Mouse (Mus musculus): ENCODE measurements at regions not wholly inside any gene's neighbourhood (a gene's known extent, or its start where the extent isn't known, plus 50 kb on each side); places are given as distances from the start of the nearest gene placed in this dataset.

DNA sequence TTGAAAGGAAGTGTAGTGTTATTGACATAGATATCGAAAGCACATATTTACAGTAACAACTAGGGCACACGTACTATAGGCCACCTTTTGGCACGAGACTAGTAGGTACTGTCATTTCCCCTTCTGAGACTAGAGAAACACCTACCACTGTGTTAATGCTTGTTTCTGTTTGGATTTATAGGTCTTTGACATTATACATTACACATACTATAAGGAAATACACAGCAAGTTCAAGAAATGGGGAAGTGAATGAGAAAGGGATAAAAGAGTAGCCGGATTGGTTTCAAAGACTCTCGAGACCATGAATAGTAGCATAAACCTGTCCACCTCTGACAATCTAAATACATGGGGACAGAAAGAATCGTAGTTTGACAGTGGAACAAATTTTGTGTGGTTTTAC, 900.3 kb upstream of the Pot1a start:
- H3K4me3 ChIP-seq (replicated peaks; ENCODE audit: low read depth, low read length): no peak overlapping the region
- DNase-seq (no peak), ATAC-seq (ENCODE audit: low FRiP score, low TSS enrichment) (no peak)
- no peaks in the 10 kb centered on the region for H3K27me3 ChIP-seq (ENCODE audit: control insufficient read depth, insufficient read depth, low read length)
- H3K36me3 ChIP-seq (ENCODE audit: control insufficient read depth, insufficient read depth, low read length): no peaks in the 10 kb centered on the region
- no peaks in the 10 kb centered on the region for H3K9me3 ChIP-seq (ENCODE audit: control insufficient read depth, low read length)
- 89% methylated on average over 6 of the region's 6 CpGs for WGBS
- H3K27ac ChIP-seq (replicated peaks; ENCODE audit: low read depth, low read length): no peak overlapping the region
- H3K4me2 ChIP-seq (ENCODE audit: low read length): no peak overlapping the region
- H3K9ac ChIP-seq (replicated peaks; ENCODE audit: low read length): no peak overlapping the region
- 0 out of 2 replicates have a peak, but pooled peaks cover 6% of the 10 kb centered on the region for H3K4me1 ChIP-seq (ENCODE audit: control insufficient read depth, insufficient read depth, low read length)

DNA sequence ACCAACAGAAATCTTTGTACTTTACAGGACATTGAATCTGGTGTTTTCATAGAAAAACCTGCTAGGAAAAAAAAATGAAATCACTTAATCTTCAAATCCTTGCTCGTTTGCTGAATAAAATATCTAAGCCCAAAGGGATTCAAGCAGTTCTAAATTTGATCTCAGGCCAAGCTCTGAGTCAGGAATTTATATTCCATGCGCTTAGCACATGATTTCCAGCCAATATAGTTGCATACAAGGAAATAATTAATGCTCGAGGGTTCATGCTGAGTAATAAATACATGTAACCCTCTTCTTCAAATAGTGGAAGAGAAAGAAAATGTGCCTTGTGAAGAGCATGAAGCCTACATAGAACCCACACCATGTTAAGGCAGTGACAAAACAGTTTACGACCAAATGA, 899.8 kb upstream of the Pot1a start:
- no peaks in the 10 kb centered on the region for H3K9me3 ChIP-seq (ENCODE audit: control insufficient read depth, low read length)
- H3K4me2 ChIP-seq (ENCODE audit: low read length): no peak overlapping the region
- H3K9ac ChIP-seq (replicated peaks; ENCODE audit: low read length): no peak overlapping the region
- no peaks in the 10 kb centered on the region for H3K36me3 ChIP-seq (ENCODE audit: control insufficient read depth, insufficient read depth, low read length)
- DNase-seq (peak; percentile 52), ATAC-seq (ENCODE audit: low FRiP score, low TSS enrichment) (no peak)
- 0 out of 2 replicates have a peak, but pooled peaks cover 6% of the 10 kb centered on the region for H3K4me1 ChIP-seq (ENCODE audit: control insufficient read depth, insufficient read depth, low read length)
- 58% methylated on average over 4 of the region's 4 CpGs for WGBS
- no peak overlapping the region for H3K4me3 ChIP-seq (replicated peaks; ENCODE audit: low read depth, low read length)
- no peaks in the 10 kb centered on the region for H3K27me3 ChIP-seq (ENCODE audit: control insufficient read depth, insufficient read depth, low read length)
- H3K27ac ChIP-seq (replicated peaks; ENCODE audit: low read depth, low read length): no peak overlapping the region

DNA sequence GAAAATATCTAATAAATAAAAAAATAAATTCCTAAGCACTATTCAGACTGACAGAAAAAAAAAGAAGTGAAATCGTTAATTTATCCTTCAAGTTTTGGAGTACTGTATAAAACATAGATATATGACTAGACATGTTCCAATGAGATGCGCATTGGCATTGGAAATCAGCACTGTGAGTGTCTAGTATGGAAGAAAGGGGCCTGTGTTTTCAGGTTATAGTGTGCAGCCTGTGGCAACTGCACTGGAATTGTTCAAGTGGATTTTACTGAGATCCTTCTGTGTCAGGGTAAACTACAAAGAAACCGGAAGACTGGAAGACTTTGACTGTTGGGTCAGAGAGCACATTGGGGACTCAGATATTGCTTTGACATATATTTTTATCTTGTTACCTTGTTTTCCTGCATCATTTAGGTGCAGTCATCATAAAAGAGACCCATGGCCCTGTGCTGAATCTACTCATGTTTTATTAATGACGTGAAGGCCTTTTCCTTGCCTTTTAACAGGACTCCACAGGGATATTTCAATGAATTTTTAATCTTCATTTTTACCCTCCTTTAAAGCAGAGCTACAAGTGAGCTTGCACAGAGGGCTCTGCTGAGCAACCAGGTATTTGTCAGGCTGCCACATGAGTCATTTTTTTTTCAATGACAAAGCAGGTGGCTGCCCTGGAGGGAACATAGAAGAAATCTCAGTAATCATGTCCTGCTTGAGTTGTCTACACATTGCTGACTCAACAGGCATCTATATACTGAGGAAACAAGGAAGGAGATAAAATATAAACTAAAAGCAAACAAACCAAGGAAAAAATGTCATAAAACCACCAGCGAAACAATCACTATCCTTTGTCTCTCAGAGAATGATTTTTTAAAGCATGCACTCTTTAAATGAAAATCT, 899.2 kb upstream of the Pot1a start:
- H3K9me3 ChIP-seq (ENCODE audit: control insufficient read depth, low read length): no peaks in the 10 kb centered on the region
- no peaks in the 10 kb centered on the region for H3K27me3 ChIP-seq (ENCODE audit: control insufficient read depth, insufficient read depth, low read length)
- H3K36me3 ChIP-seq (ENCODE audit: control insufficient read depth, insufficient read depth, low read length): no peaks in the 10 kb centered on the region
- H3K4me3 ChIP-seq (replicated peaks; ENCODE audit: low read depth, low read length): no peak overlapping the region
- H3K4me1 ChIP-seq (ENCODE audit: control insufficient read depth, insufficient read depth, low read length): 0 out of 2 replicates have a peak, but pooled peaks cover 6% of the 10 kb centered on the region
- peak; percentile 83 for ATAC-seq (ENCODE audit: low FRiP score, low TSS enrichment)
- no peak overlapping the region for H3K9ac ChIP-seq (replicated peaks; ENCODE audit: low read length)
- H3K27ac ChIP-seq (replicated peaks; ENCODE audit: low read depth, low read length): 0 out of 2 replicates have a peak overlapping the region, but pooled peaks have one; percentile 26
- H3K4me2 ChIP-seq (ENCODE audit: low read length): no peak overlapping the region
- 76% methylated on average over 5 of the region's 5 CpGs for WGBS
- peak; percentile 55 for DNase-seq

Measured in midbrain, embryonic 14.5 days (tissue).